ENCODE assay signal across 13 mouse cellular contexts in the genomic region with DNA sequence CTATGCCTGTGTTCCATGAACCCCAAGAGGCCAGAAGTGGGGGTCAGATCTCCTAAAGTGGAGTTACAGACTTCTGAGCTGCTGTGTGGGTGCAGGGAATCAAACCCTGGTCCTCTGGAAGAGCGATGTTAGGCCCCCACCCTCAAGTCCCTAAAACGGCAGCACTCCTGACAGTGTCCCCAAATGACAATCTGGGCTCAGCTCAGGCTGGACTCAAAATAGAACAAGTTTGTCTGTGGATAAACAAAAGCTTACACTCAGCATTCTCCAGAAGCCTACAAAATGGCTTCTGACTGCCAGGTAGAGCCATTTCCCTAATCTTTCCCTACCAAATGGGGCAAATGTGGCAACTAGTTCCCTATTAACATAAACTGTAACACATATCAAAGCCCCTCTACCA. TPM values are rescaled to one million over a fixed set of nuclear protein-coding genes. Genes with fewer than 3 reads are reported as not detected.
DNase-seq lines count a peak whose midpoint lies in the region; ATAC-seq and TF ChIP-seq lines count a peak whose summit lies in the region.
"Had no signal": no experiment of that assay in that cellular context is flagged by ENCODE, and none has a peak within 500 bp of the region (broad histone marks: within the 10 kb centered on the region; RNA-seq: fewer than 3 reads in every experiment).

No protein-coding gene starts in this region.

- no peak for TF ChIP-seq CTCF in left cerebral cortex, adult 2 months (IDR thresholded peaks at IDR 0.05)
- TF ChIP-seq CTCF in intestine, postnatal 0 days (IDR thresholded peaks at IDR 0.05; ENCODE audit: low read depth): no peak
- no peak for TF ChIP-seq CTCF in stomach, postnatal 0 days (IDR thresholded peaks at IDR 0.05; ENCODE audit: low read depth)

- H3K4me2 ChIP-seq in heart, embryonic 13.5 days: no peak overlapping the region
- peak overlapping the region; percentile 76; the same call in 1 of the 2 replicates for H3K4me2 ChIP-seq in intestine, postnatal 0 days (replicated peaks; ENCODE audit: low read depth)
- H3K4me2 ChIP-seq in stomach, postnatal 0 days (replicated peaks; ENCODE audit: low read depth): no peak overlapping the region
- no peak overlapping the region for H3K4me2 ChIP-seq in forebrain, embryonic 15.5 days (replicated peaks)

- no peak for TF ChIP-seq EP300 in stomach, postnatal 0 days (optimal IDR thresholded peaks at IDR 0.05)

- WGBS in heart, embryonic 13.5 days: 60% methylated on average over 2 of the region's 2 CpGs
- 78% methylated on average over 2 of the region's 2 CpGs for WGBS in intestine, postnatal 0 days
- 57% methylated on average over 2 of the region's 2 CpGs for WGBS in stomach, postnatal 0 days
- WGBS in forebrain, embryonic 15.5 days: 79% methylated on average over 2 of the region's 2 CpGs

- no peak for DNase-seq in heart, postnatal 25 days (ENCODE audit: low spot score)
- DNase-seq in left cerebral cortex, adult 2 months (ENCODE audit: extremely low spot score in 1 of 2, low spot score in 2 of 2): no peak
- no peak for DNase-seq in left cerebral cortex, adult 8-10 months (ENCODE audit: low spot score in 2 of 2)
- no peak for DNase-seq in stomach, postnatal 0 days (ENCODE audit: low spot score)
- DNase-seq in layer of hippocampus, postnatal 36 days: no peak
- DNase-seq: cerebellum, adult 18-20 months; gastrocnemius, postnatal 25 days; thymus, postnatal 25 days had no signal

- no peak overlapping the region for H3K4me3 ChIP-seq in heart, embryonic 13.5 days
- H3K4me3 ChIP-seq in left cerebral cortex, adult 2 months: no peak overlapping the region
- no peak overlapping the region for H3K4me3 ChIP-seq in intestine, postnatal 0 days (ENCODE audit: low read depth, low read length)
- no peak overlapping the region for H3K4me3 ChIP-seq in stomach, postnatal 0 days (ENCODE audit: low read depth, low read length)
- no peak overlapping the region for H3K4me3 ChIP-seq in forebrain, embryonic 15.5 days

- H3K27me3 ChIP-seq in heart, embryonic 13.5 days (replicated peaks): no peaks in the 10 kb centered on the region
- H3K27me3 ChIP-seq in intestine, postnatal 0 days (replicated peaks; ENCODE audit: control insufficient read depth, insufficient read depth, low read length): no peaks in the 10 kb centered on the region
- H3K27me3 ChIP-seq in stomach, postnatal 0 days (ENCODE audit: control insufficient read depth, insufficient read depth, low read length): no peaks in the 10 kb centered on the region
- no peaks in the 10 kb centered on the region for H3K27me3 ChIP-seq in forebrain, embryonic 15.5 days
- H3K27me3 ChIP-seq: midbrain, embryonic 15.5 days had no signal

- H3K9ac ChIP-seq in heart, embryonic 13.5 days: no peak overlapping the region
- H3K9ac ChIP-seq in intestine, postnatal 0 days (ENCODE audit: low read depth, low read length): no peak overlapping the region
- no peak overlapping the region for H3K9ac ChIP-seq in stomach, postnatal 0 days (ENCODE audit: low read length)
- no peak overlapping the region for H3K9ac ChIP-seq in forebrain, embryonic 15.5 days (replicated peaks)
- H3K9ac ChIP-seq: midbrain, embryonic 15.5 days had no signal

- H3K4me1 ChIP-seq in heart, embryonic 13.5 days: peaks cover 37% of the 10 kb centered on the region
- peaks cover 14% of the 10 kb centered on the region; the same call in 1 of the 2 replicates for H3K4me1 ChIP-seq in intestine, postnatal 0 days (replicated peaks; ENCODE audit: control insufficient read depth, insufficient read depth, low read length)
- H3K4me1 ChIP-seq in stomach, postnatal 0 days (replicated peaks; ENCODE audit: control insufficient read depth, insufficient read depth): peaks cover 15% of the 10 kb centered on the region; the same call in 1 of the 2 replicates
- H3K4me1 ChIP-seq in forebrain, embryonic 15.5 days: peaks cover 10% of the 10 kb centered on the region

- no peak for ATAC-seq in heart, embryonic 13.5 days (ENCODE audit: extremely low read depth, insufficient number of reproducible peaks, low FRiP score, low TSS enrichment)
- no peak for ATAC-seq in intestine, postnatal 0 days
- ATAC-seq in stomach, postnatal 0 days (ENCODE audit: low FRiP score, low TSS enrichment): no peak
- ATAC-seq in forebrain, embryonic 15.5 days (replicated peaks): no peak

- no peaks in the 10 kb centered on the region for H3K36me3 ChIP-seq in heart, embryonic 13.5 days
- no peaks in the 10 kb centered on the region for H3K36me3 ChIP-seq in intestine, postnatal 0 days (ENCODE audit: control insufficient read depth, insufficient read depth)
- no peaks in the 10 kb centered on the region for H3K36me3 ChIP-seq in stomach, postnatal 0 days (ENCODE audit: control insufficient read depth, insufficient read depth, low read length)
- H3K36me3 ChIP-seq in forebrain, embryonic 15.5 days: no peaks in the 10 kb centered on the region
- H3K36me3 ChIP-seq: midbrain, embryonic 15.5 days had no signal

- intact Hi-C loops in heart, postnatal 25 days (cut with DNase I): loop anchor here (10.0 kb wide), 1 partner anchor 186 kb away; no protein-coding TSS in a partner anchor
- intact Hi-C loops in left cerebral cortex, adult 2 months (cut with DNase I): no loop called here

- H3K27ac ChIP-seq in heart, embryonic 13.5 days (replicated peaks): peak overlapping the region; percentile 84
- H3K27ac ChIP-seq in left cerebral cortex, adult 2 months: peak overlapping the region; percentile 50; the same call in 1 of the 2 replicates
- H3K27ac ChIP-seq in intestine, postnatal 0 days (ENCODE audit: low read depth, low read length): no peak overlapping the region
- H3K27ac ChIP-seq in stomach, postnatal 0 days (replicated peaks): peak overlapping the region; percentile 91
- no peak overlapping the region for H3K27ac ChIP-seq in forebrain, embryonic 15.5 days (replicated peaks)
- H3K27ac ChIP-seq: macrophage; midbrain, embryonic 15.5 days had no signal

- no peaks in the 10 kb centered on the region for H3K9me3 ChIP-seq in heart, embryonic 13.5 days
- no peaks in the 10 kb centered on the region for H3K9me3 ChIP-seq in intestine, postnatal 0 days (ENCODE audit: control insufficient read depth)
- no peaks in the 10 kb centered on the region for H3K9me3 ChIP-seq in stomach, postnatal 0 days (ENCODE audit: control insufficient read depth, low read length)
- no peaks in the 10 kb centered on the region for H3K9me3 ChIP-seq in forebrain, embryonic 15.5 days
- H3K9me3 ChIP-seq: midbrain, embryonic 15.5 days had no signal

RNA-seq across cellular contexts. Expression of a gene that starts 13.4 kb away (rescaled TPM):
- polyA plus RNA-seq in heart, embryonic 13.5 days (2015; fragmentation: Nextera tagmentation; extraction: Ambion mirVana): 4.8 and 7.3 TPM in 2 replicates
- 10 to 100 TPM; 52.6 to 64.6 TPM for total RNA-seq in heart, postnatal 25 days (2021)
- total RNA-seq in left cerebral cortex, adult 2 months (2021): 1 to 10 TPM; 6.8 to 7.7 TPM
- total RNA-seq in left cerebral cortex, adult 8-10 months (2022): 10 to 100 TPM in 3 of 4 experiments, 1 to 10 TPM in 1; 9.4 to 12.9 (median 11.4) TPM
- polyA plus RNA-seq in intestine, postnatal 0 days (2015; fragmentation: Nextera tagmentation; extraction: Ambion mirVana): 3.2 and 3.8 TPM in 2 replicates
- polyA plus RNA-seq in stomach, postnatal 0 days (2015; fragmentation: Nextera tagmentation; extraction: Ambion mirVana): 9.4 and 10.4 TPM in 2 replicates
- polyA plus RNA-seq in forebrain, embryonic 15.5 days (2015; fragmentation: Nextera tagmentation; extraction: Ambion mirVana): 0.45 and 0.56 TPM in 2 replicates
- 1 to 10 TPM; 5.0 to 5.1 TPM for total RNA-seq in layer of hippocampus, postnatal 36 days (2021)

RNA-seq across cellular contexts. Expression of a gene that starts 38.3 kb away (rescaled TPM):
- polyA plus RNA-seq in heart, embryonic 13.5 days (2015; fragmentation: Nextera tagmentation; extraction: Ambion mirVana): 61.1 and 68.7 TPM in 2 replicates
- total RNA-seq in heart, postnatal 25 days (2021): 10 to 100 TPM; 52.1 to 60.8 TPM
- 10 to 100 TPM in 1 of 2 experiments, 1 to 10 TPM in 1; 9.2 to 11.3 TPM for total RNA-seq in left cerebral cortex, adult 2 months (2021)
- total RNA-seq in left cerebral cortex, adult 8-10 months (2022): 10 to 100 TPM; 10.2 to 13.3 (median 11.7) TPM
- polyA plus RNA-seq in intestine, postnatal 0 days (2015; fragmentation: Nextera tagmentation; extraction: Ambion mirVana): 35.8 and 39.1 TPM in 2 replicates
- 254 and 328 TPM in 2 replicates for polyA plus RNA-seq in stomach, postnatal 0 days (2015; fragmentation: Nextera tagmentation; extraction: Ambion mirVana)
- 8.7 and 9.3 TPM in 2 replicates for polyA plus RNA-seq in forebrain, embryonic 15.5 days (2015; fragmentation: Nextera tagmentation; extraction: Ambion mirVana)
- total RNA-seq in layer of hippocampus, postnatal 36 days (2021): 10 to 100 TPM in 1 of 2 experiments, 1 to 10 TPM in 1; 8.4 to 10.5 TPM

RNA-seq across cellular contexts. Expression of a gene that starts 42.5 kb away (rescaled TPM):
- 36.0 and 36.2 TPM in 2 replicates for polyA plus RNA-seq in heart, embryonic 13.5 days (2015; fragmentation: Nextera tagmentation; extraction: Ambion mirVana)
- 100 to 1,000 TPM; 128 to 152 TPM for total RNA-seq in heart, postnatal 25 days (2021)
- 10 to 100 TPM; 52.7 to 60.9 TPM for total RNA-seq in left cerebral cortex, adult 2 months (2021)
- total RNA-seq in left cerebral cortex, adult 8-10 months (2022): 10 to 100 TPM; 47.2 to 59.6 (median 54.3) TPM
- 52.4 and 53.3 TPM in 2 replicates for polyA plus RNA-seq in intestine, postnatal 0 days (2015; fragmentation: Nextera tagmentation; extraction: Ambion mirVana)
- polyA plus RNA-seq in stomach, postnatal 0 days (2015; fragmentation: Nextera tagmentation; extraction: Ambion mirVana): 57.9 and 59.2 TPM in 2 replicates
- 48.1 and 52.4 TPM in 2 replicates for polyA plus RNA-seq in forebrain, embryonic 15.5 days (2015; fragmentation: Nextera tagmentation; extraction: Ambion mirVana)
- 10 to 100 TPM; 60.8 to 61.3 TPM for total RNA-seq in layer of hippocampus, postnatal 36 days (2021)

RNA-seq across cellular contexts. Expression of a gene that starts 58.9 kb away (rescaled TPM):
- polyA plus RNA-seq in heart, embryonic 13.5 days (2015; fragmentation: Nextera tagmentation; extraction: Ambion mirVana): 39.5 and 40.0 TPM in 2 replicates
- 10 to 100 TPM; 46.6 to 49.4 TPM for total RNA-seq in heart, postnatal 25 days (2021)
- total RNA-seq in left cerebral cortex, adult 2 months (2021): 10 to 100 TPM; 43.5 to 43.8 TPM
- total RNA-seq in left cerebral cortex, adult 8-10 months (2022): 10 to 100 TPM; 36.2 to 40.6 (median 37.4) TPM
- 14.9 TPM in 2 replicates for polyA plus RNA-seq in intestine, postnatal 0 days (2015; fragmentation: Nextera tagmentation; extraction: Ambion mirVana)
- 22.4 and 24.4 TPM in 2 replicates for polyA plus RNA-seq in stomach, postnatal 0 days (2015; fragmentation: Nextera tagmentation; extraction: Ambion mirVana)
- polyA plus RNA-seq in forebrain, embryonic 15.5 days (2015; fragmentation: Nextera tagmentation; extraction: Ambion mirVana): 48.3 and 50.5 TPM in 2 replicates
- total RNA-seq in layer of hippocampus, postnatal 36 days (2021): 10 to 100 TPM; 39.4 to 51.2 TPM

Comparison
In these comparisons a context has a peak if more than half of its experiments do, and no peak if none do; other contexts are left out.
1. H3K27ac ChIP-seq: peak in heart, embryonic 13.5 days (single experiment), left cerebral cortex, adult 2 months (single experiment) and stomach, postnatal 0 days (single experiment); none in intestine, postnatal 0 days (single experiment) and forebrain, embryonic 15.5 days (single experiment).